Mouse (Mus musculus) cerebellum, adult 9-10 months (tissue): Measurements from ENCODE around the gene Arhgef2.

ENCODE experiments used
- DNase-seq: peaks from one replicate; pipeline ENCODE4 v3.0.0; 2022

Gene Arhgef2

GRCm38 (mm10) chr3:88646426-88646995, 40.7 kb downstream of the Arhgef2 start:
- DNase-seq = no peak

GRCm38 (mm10) chr3:88647076-88647475, 41.3 kb downstream of the Arhgef2 start:
- no peak for DNase-seq

GRCm38 (mm10) chr3:88647779-88648413, 42.1 kb downstream of the Arhgef2 start:
- no peak for DNase-seq

- no peak for DNase-seq
Observed at GRCm38 (mm10) chr3:88648452-88649168, 42.8 kb downstream of the Arhgef2 start.

- no peak for DNase-seq
Observed at GRCm38 (mm10) chr3:88649186-88649585, 43.4 kb downstream of the Arhgef2 start.

- DNase-seq = no peak
Observed at GRCm38 (mm10) chr3:88649967-88650366, 44.2 kb downstream of the Arhgef2 start.

- DNase-seq = no peak
Observed at GRCm38 (mm10) chr3:88650713-88651504, 45.1 kb downstream of the Arhgef2 start.

- no peak for DNase-seq
Observed at GRCm38 (mm10) chr3:88651669-88652618, 46.2 kb downstream of the Arhgef2 start.

- DNase-seq = no peak
Observed at GRCm38 (mm10) chr3:88652846-88653515, 47.2 kb downstream of the Arhgef2 start, which contains the start of gene Rxfp4. Gene Rxfp4 (minus strand): TSS chr3:88653142.

GRCm38 (mm10) chr3:88653516-88654370, 48.0 kb downstream of the Arhgef2 start:
- no peak for DNase-seq

- DNase-seq = no peak
Observed at GRCm38 (mm10) chr3:88654621-88655020, 48.9 kb downstream of the Arhgef2 start.

GRCm38 (mm10) chr3:88655619-88656018, 49.9 kb downstream of the Arhgef2 start:
- DNase-seq = no peak

GRCm38 (mm10) chr3:88658441-88659127, 52.8 kb downstream of the Arhgef2 start:
- DNase-seq = no peak

- no peak for DNase-seq
Observed at GRCm38 (mm10) chr3:88659798-88660197, 54.0 kb downstream of the Arhgef2 start.

GRCm38 (mm10) chr3:88664095-88664494, 58.3 kb downstream of the Arhgef2 start:
- DNase-seq = no peak

GRCm38 (mm10) chr3:88677399-88677798, 71.6 kb downstream of the Arhgef2 start:
- DNase-seq = peak; percentile 83

- DNase-seq = no peak
Observed at GRCm38 (mm10) chr3:88683814-88684213, 78.0 kb downstream of the Arhgef2 start.

- peak; percentile 25 for DNase-seq
Observed at GRCm38 (mm10) chr3:88684236-88684979, 78.6 kb downstream of the Arhgef2 start.
